Mouse (Mus musculus) CD4-positive, CD25-positive, alpha-beta regulatory T cell, adult 9 weeks (primary cell): Measurements from ENCODE around the gene 1700020N15Rik. TPM values are rescaled to one million over a fixed set of nuclear protein-coding genes. Genes with fewer than 3 reads are reported as not detected.

Experiments used
- polyA plus RNA-seq: library from polyadenylated mRNA; unstranded; fragments of 100-300 nt; shearing (Covaris generic); gene quantifications from one replicate; pipeline ENCODE4 v1.2.1, GENCODE M21; 2017

The 1700020N15Rik gene
- not detected for polyA plus RNA-seq

DNA sequence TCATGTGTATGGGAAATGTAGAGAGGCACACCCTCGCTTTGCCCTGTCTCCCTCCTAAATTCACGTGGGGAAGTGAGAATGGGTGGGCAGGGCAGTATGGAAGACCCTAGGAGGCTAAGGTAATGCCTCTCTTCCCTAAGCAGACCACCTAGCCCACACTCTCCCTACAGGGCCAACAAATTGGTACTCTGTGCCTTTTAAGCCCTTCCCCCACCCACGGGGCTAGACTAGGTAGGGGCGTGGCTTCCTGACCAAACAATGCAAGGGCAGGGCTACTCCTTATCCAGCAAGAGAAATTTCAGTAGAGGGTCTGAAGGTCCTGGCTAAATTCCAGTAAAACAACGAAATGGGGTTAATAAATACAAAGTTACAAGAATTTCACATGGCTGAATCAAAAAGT, at the start of gene 1700020N15Rik:
1700020N15Rik (plus strand) TSS at position 301 of the 400 bp plus-strand sequence.

